Comparison of ENCODE assay signal across 10 mouse cellular contexts in the genomic region with DNA sequence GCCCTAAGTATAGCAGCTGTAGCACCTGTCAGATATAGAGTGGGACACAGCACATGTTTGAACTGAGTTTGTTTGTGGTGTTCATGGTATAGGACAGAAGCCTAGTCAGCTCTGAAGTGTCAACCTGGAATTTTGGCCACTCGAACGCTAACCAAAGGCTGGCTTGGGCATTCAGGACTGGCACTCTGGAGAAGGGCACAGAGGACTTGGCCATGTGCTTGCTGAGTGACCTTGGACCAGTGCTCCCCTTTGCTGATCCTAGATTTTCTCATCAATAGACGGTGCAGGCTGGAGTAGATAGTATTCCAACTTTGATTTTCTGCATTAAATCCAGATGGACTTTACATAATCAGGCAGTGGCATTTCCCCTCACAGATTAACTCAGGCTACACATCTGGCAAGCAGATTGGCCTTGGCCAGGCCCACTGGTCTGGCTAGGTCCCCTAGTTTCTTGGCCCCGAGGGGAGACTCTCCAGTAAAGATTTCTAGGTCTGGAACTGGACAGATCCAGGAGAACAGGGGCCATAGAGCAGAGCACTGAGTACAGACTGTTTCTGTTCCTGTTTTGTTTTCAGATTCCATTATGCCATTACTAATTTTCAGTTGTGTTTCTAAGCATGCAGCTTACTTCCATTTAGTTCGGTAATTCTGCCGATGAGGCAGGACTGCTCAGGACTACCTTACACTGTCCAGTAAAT. TPM values are rescaled to one million over a fixed set of nuclear protein-coding genes. Genes with fewer than 3 reads are reported as not detected.
DNase-seq lines count a peak whose midpoint lies in the region; ATAC-seq and TF ChIP-seq lines count a peak whose summit lies in the region.
"Had no signal": no experiment of that assay in that cellular context is flagged by ENCODE, and none has a peak within 500 bp of the region (broad histone marks: within the 10 kb centered on the region; RNA-seq: fewer than 3 reads in every experiment).

No protein-coding gene starts in this region.

- H3K9ac ChIP-seq in intestine, postnatal 0 days (ENCODE audit: low read depth, low read length) = no peak overlapping the region; the same call in 1 of the 2 replicates
- no peak overlapping the region for H3K9ac ChIP-seq in forebrain, embryonic 16.5 days (replicated peaks; ENCODE audit: low read depth, low read length)
- H3K9ac ChIP-seq in midbrain, postnatal 0 days (replicated peaks; ENCODE audit: low read length, poor library complexity, severe bottlenecking) = no peak overlapping the region
- H3K9ac ChIP-seq: hindbrain, embryonic 12.5 days had no signal

- no peaks in the 10 kb centered on the region for H3K27me3 ChIP-seq in intestine, postnatal 0 days (replicated peaks; ENCODE audit: control insufficient read depth, insufficient read depth, low read length)
- H3K27me3 ChIP-seq in forebrain, embryonic 16.5 days (replicated peaks; ENCODE audit: control insufficient read depth, insufficient read depth, low read length) = no peaks in the 10 kb centered on the region
- H3K27me3 ChIP-seq in midbrain, postnatal 0 days (ENCODE audit: insufficient read depth, low read length) = no peaks in the 10 kb centered on the region
- H3K27me3 ChIP-seq: hindbrain, embryonic 12.5 days had no signal

- H3K27ac ChIP-seq in intestine, postnatal 0 days (ENCODE audit: low read depth, low read length) = peak overlapping the region; percentile 28; the same call in 1 of the 2 replicates
- H3K27ac ChIP-seq in forebrain, embryonic 16.5 days (ENCODE audit: low read length) = no peak overlapping the region
- H3K27ac ChIP-seq in midbrain, postnatal 0 days (ENCODE audit: low read depth, low read length) = no peak overlapping the region
- H3K27ac ChIP-seq: hindbrain, embryonic 12.5 days had no signal

- peaks cover 15% of the 10 kb centered on the region for H3K36me3 ChIP-seq in intestine, postnatal 0 days (ENCODE audit: control insufficient read depth, insufficient read depth)
- no peaks in the 10 kb centered on the region for H3K36me3 ChIP-seq in forebrain, embryonic 16.5 days (ENCODE audit: control insufficient read depth, insufficient read depth)
- no peaks in the 10 kb centered on the region for H3K36me3 ChIP-seq in midbrain, postnatal 0 days (ENCODE audit: insufficient read depth, low read length)

- ATAC-seq in intestine, postnatal 0 days = no peak
- no peak for ATAC-seq in forebrain, embryonic 16.5 days
- ATAC-seq in midbrain, postnatal 0 days (ENCODE audit: low FRiP score) = no peak
- ATAC-seq: activated CD4-positive, CD25-positive, alpha-beta regulatory T cell, adult 4 months had no signal

- H3K4me2 ChIP-seq in intestine, postnatal 0 days (replicated peaks; ENCODE audit: low read depth) = no peak overlapping the region
- H3K4me2 ChIP-seq in forebrain, embryonic 16.5 days (ENCODE audit: low read length) = no peak overlapping the region
- H3K4me2 ChIP-seq in midbrain, postnatal 0 days (ENCODE audit: low read depth, low read length, poor library complexity, severe bottlenecking) = no peak overlapping the region
- H3K4me2 ChIP-seq: hindbrain, embryonic 12.5 days had no signal

- peak; percentile 71 to 76 for DNase-seq in heart, adult 18-20 months
- no peak for DNase-seq in heart, adult 8-10 months (ENCODE audit: low spot score)
- DNase-seq in NIH3T3 (ENCODE audit: low read depth) = peak; percentile 59
- DNase-seq in forelimb bud, embryonic 11.5 days (ENCODE audit: low read depth, low spot score) = peak; percentile 42
- DNase-seq in frontal cortex, adult 2 months (ENCODE audit: extremely low spot score in 1 of 2, low spot score in 1 of 2) = no peak
- no peak for DNase-seq in midbrain, postnatal 0 days (ENCODE audit: low spot score)

- TF ChIP-seq CTCF in intestine, postnatal 0 days (IDR thresholded peaks at IDR 0.05; ENCODE audit: low read depth) = no peak
- TF ChIP-seq CTCF in midbrain, postnatal 0 days (IDR thresholded peaks at IDR 0.05) = no peak

- H3K4me1 ChIP-seq in intestine, postnatal 0 days (replicated peaks; ENCODE audit: control insufficient read depth, insufficient read depth, low read length) = peaks cover 18% of the 10 kb centered on the region; the same call in 1 of the 2 replicates
- H3K4me1 ChIP-seq in forebrain, embryonic 16.5 days (replicated peaks; ENCODE audit: control insufficient read depth, insufficient read depth, low read length) = peaks cover 18% of the 10 kb centered on the region
- peaks cover 9% of the 10 kb centered on the region for H3K4me1 ChIP-seq in midbrain, postnatal 0 days (ENCODE audit: insufficient read depth, low read length)

- H3K4me3 ChIP-seq in intestine, postnatal 0 days (ENCODE audit: low read depth, low read length) = no peak overlapping the region
- H3K4me3 ChIP-seq in forebrain, embryonic 16.5 days (replicated peaks; ENCODE audit: low read length) = no peak overlapping the region
- H3K4me3 ChIP-seq in midbrain, postnatal 0 days (ENCODE audit: low read depth, low read length) = no peak overlapping the region
- H3K4me3 ChIP-seq: hindbrain, embryonic 12.5 days had no signal

- 68% methylated on average over 6 of the region's 6 CpGs for WGBS in intestine, postnatal 0 days
- 86% methylated on average over 6 of the region's 6 CpGs for WGBS in forebrain, embryonic 16.5 days
- WGBS in midbrain, postnatal 0 days = 82% methylated on average over 6 of the region's 6 CpGs

- no peaks in the 10 kb centered on the region for H3K9me3 ChIP-seq in intestine, postnatal 0 days (ENCODE audit: control insufficient read depth)
- H3K9me3 ChIP-seq in forebrain, embryonic 16.5 days (ENCODE audit: control insufficient read depth, low read length) = no peaks in the 10 kb centered on the region
- no peaks in the 10 kb centered on the region for H3K9me3 ChIP-seq in midbrain, postnatal 0 days (ENCODE audit: low read length)
- H3K9me3 ChIP-seq: hindbrain, embryonic 12.5 days had no signal

RNA-seq across cellular contexts. Expression of a gene that starts 53.4 kb away (rescaled TPM):
- total RNA-seq in heart, adult 18-20 months (2021) = 100 to 1,000 TPM in 1 of 2 experiments, 10 to 100 TPM in 1; 96.0 to 102 TPM
- total RNA-seq in heart, adult 8-10 months (2022) = 100 to 1,000 TPM in 1 of 4 experiments, 10 to 100 TPM in 3; 93.9 to 102 (median 96.0) TPM
- 51.4 and 52.8 TPM in 2 replicates for polyA plus RNA-seq in intestine, postnatal 0 days (2015; fragmentation: Nextera tagmentation; extraction: Ambion mirVana)
- polyA plus RNA-seq in forebrain, embryonic 16.5 days (2015; fragmentation: Nextera tagmentation; extraction: Ambion mirVana) = 74.3 and 90.5 TPM in 2 replicates
- 72.7 and 76.4 TPM in 2 replicates for polyA plus RNA-seq in frontal cortex, adult 2 months (2012; rRNA removed)
- 51.7 and 53.3 TPM in 2 replicates for total RNA-seq in midbrain, postnatal 0 days (2014; rRNA removed)
- polyA plus RNA-seq in midbrain, postnatal 0 days (2015; fragmentation: Nextera tagmentation; extraction: Ambion mirVana) = 71.5 and 76.7 TPM in 2 replicates

RNA-seq across cellular contexts. Expression of a gene that starts 53.5 kb away (rescaled TPM):
- total RNA-seq in heart, adult 18-20 months (2021) = 10 to 100 TPM; 25.7 to 26.1 TPM
- total RNA-seq in heart, adult 8-10 months (2022) = 10 to 100 TPM; 24.2 to 35.1 (median 27.8) TPM
- 3.6 and 4.0 TPM in 2 replicates for polyA plus RNA-seq in intestine, postnatal 0 days (2015; fragmentation: Nextera tagmentation; extraction: Ambion mirVana)
- polyA plus RNA-seq in forebrain, embryonic 16.5 days (2015; fragmentation: Nextera tagmentation; extraction: Ambion mirVana) = 3.3 and 4.0 TPM in 2 replicates
- 5.0 and 7.8 TPM in 2 replicates for polyA plus RNA-seq in frontal cortex, adult 2 months (2012; rRNA removed)
- 5.1 and 20.5 TPM in 2 replicates for total RNA-seq in midbrain, postnatal 0 days (2014; rRNA removed)
- polyA plus RNA-seq in midbrain, postnatal 0 days (2015; fragmentation: Nextera tagmentation; extraction: Ambion mirVana) = 4.6 and 5.6 TPM in 2 replicates

Comparison
In these comparisons a context has a peak if more than half of its experiments do, and no peak if none do; other contexts are left out.
1. DNase-seq: peak in heart, adult 18-20 months (2 of 2), NIH3T3 (single experiment) and forelimb bud, embryonic 11.5 days (single experiment); none in heart, adult 8-10 months (single experiment), frontal cortex, adult 2 months (0 of 2) and midbrain, postnatal 0 days (single experiment).